In the genomic region with DNA sequence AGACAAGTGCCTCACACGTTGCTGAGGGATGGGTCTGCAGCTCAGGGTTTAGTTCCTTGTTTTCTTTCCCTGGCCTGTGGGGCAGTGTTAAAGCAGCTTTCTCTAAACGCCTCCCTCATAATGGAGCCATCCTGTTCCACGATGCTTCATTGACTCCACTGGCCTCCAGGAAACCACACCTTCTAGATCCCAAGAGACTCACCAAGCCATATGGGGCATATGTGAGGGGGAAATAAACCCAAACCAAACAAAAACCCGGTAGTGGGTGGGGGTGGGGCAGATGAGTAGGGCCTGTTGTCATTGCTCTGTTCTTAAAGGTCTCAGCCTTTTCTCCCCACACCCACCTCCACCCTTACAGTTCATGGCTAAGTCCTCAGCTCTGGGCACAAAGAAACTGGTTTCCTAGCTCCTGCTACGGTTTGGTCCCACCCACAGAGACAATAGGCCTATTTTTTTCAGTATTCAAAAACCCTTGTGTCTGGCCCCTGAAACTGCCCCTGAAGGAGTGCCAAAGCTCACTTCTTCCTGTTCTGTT, we compare ENCODE assay signal across 8 mouse cellular contexts. TPM values are rescaled to one million over a fixed set of nuclear protein-coding genes. Genes with fewer than 3 reads are reported as not detected.
DNase-seq lines count a peak whose midpoint lies in the region; ATAC-seq lines count a peak whose summit lies in the region.

No protein-coding gene starts in this region.

- 24% methylated on average over 5 of the region's 5 CpGs for WGBS in heart, embryonic 11.5 days (ENCODE audit: insufficient replicate concordance)

- H3K4me1 ChIP-seq in heart, embryonic 11.5 days (ENCODE audit: control insufficient read depth, insufficient read depth, low read length), result no peaks in the 10 kb centered on the region

- H3K9me3 ChIP-seq in heart, embryonic 11.5 days (replicated peaks; ENCODE audit: control insufficient read depth, low read length), result no peaks in the 10 kb centered on the region

- DNase-seq in heart, adult 11 months, result peak; percentile 97
- DNase-seq in R1 (ENCODE audit: low read depth, low spot score), result peak; percentile 100
- peak; percentile 29 for DNase-seq in heart, postnatal 4 days
- peak; percentile 16 for DNase-seq in mesoderm, embryonic 11.5 days (ENCODE audit: low read depth, low spot score)
- DNase-seq in cerebellum, postnatal 25 days, result no peak
- no peak for DNase-seq in right cerebral cortex, postnatal 36 days (ENCODE audit: low spot score in 2 of 2)
- DNase-seq in urinary bladder, postnatal 4 days (ENCODE audit: low spot score in 2 of 2), result no peak

- H3K4me2 ChIP-seq in heart, embryonic 11.5 days, result no peak overlapping the region

- no peaks in the 10 kb centered on the region for H3K27me3 ChIP-seq in heart, embryonic 11.5 days (ENCODE audit: control insufficient read depth, insufficient read depth, low read length)

- H3K9ac ChIP-seq in heart, embryonic 11.5 days (ENCODE audit: low read depth, low read length), result no peak overlapping the region

- no peaks in the 10 kb centered on the region for H3K36me3 ChIP-seq in heart, embryonic 11.5 days (ENCODE audit: control insufficient read depth, insufficient read depth, low read length)

- no peak overlapping the region for H3K4me3 ChIP-seq in heart, embryonic 11.5 days (ENCODE audit: low read depth, low read length)

- no peak overlapping the region for H3K27ac ChIP-seq in heart, embryonic 11.5 days (ENCODE audit: low read depth, low read length)

- no peak for ATAC-seq in heart, embryonic 11.5 days (replicated peaks; ENCODE audit: insufficient number of reproducible peaks, low FRiP score, low TSS enrichment)

RNA-seq across cellular contexts. Expression of a gene that starts 20.4 kb away (rescaled TPM):
- polyA plus RNA-seq in heart, embryonic 11.5 days (2014; fragmentation: Nextera tagmentation; extraction: Ambion mirVana), result not detected in 2 replicates
- not detected for total RNA-seq in heart, postnatal 4 days (2021)

RNA-seq across cellular contexts. Expression of a gene that starts 34.6 kb away (rescaled TPM):
- 1.6 and 2.1 TPM in 2 replicates for polyA plus RNA-seq in heart, embryonic 11.5 days (2014; fragmentation: Nextera tagmentation; extraction: Ambion mirVana)
- total RNA-seq in heart, postnatal 4 days (2021), result 10 to 100 TPM; 20.8 to 22.6 TPM

RNA-seq across cellular contexts. Expression of a gene that starts 44.3 kb away (rescaled TPM):
- 1.9 and 2.3 TPM in 2 replicates for polyA plus RNA-seq in heart, embryonic 11.5 days (2014; fragmentation: Nextera tagmentation; extraction: Ambion mirVana)
- 1 to 10 TPM; 9.1 to 9.7 TPM for total RNA-seq in heart, postnatal 4 days (2021)

Comparison
In these comparisons a context has a peak if more than half of its experiments do, and no peak if none do; other contexts are left out.
1. DNase-seq: peak in heart, adult 11 months (single experiment), R1 (single experiment), heart, postnatal 4 days (single experiment) and mesoderm, embryonic 11.5 days (single experiment); none in cerebellum, postnatal 25 days (0 of 2), right cerebral cortex, postnatal 36 days (0 of 2) and urinary bladder, postnatal 4 days (0 of 2).